Mouse (Mus musculus) thymus, adult 18-20 months (tissue): ENCODE data around the gene Crlf1.

Experiments
- DNase-seq, 2 experiments: peaks; one replicate each; pipeline ENCODE4 v3.0.0; 2022; ENCODE audit warnings: mixed read lengths in 2 of 2

Crlf1 gene

DNA sequence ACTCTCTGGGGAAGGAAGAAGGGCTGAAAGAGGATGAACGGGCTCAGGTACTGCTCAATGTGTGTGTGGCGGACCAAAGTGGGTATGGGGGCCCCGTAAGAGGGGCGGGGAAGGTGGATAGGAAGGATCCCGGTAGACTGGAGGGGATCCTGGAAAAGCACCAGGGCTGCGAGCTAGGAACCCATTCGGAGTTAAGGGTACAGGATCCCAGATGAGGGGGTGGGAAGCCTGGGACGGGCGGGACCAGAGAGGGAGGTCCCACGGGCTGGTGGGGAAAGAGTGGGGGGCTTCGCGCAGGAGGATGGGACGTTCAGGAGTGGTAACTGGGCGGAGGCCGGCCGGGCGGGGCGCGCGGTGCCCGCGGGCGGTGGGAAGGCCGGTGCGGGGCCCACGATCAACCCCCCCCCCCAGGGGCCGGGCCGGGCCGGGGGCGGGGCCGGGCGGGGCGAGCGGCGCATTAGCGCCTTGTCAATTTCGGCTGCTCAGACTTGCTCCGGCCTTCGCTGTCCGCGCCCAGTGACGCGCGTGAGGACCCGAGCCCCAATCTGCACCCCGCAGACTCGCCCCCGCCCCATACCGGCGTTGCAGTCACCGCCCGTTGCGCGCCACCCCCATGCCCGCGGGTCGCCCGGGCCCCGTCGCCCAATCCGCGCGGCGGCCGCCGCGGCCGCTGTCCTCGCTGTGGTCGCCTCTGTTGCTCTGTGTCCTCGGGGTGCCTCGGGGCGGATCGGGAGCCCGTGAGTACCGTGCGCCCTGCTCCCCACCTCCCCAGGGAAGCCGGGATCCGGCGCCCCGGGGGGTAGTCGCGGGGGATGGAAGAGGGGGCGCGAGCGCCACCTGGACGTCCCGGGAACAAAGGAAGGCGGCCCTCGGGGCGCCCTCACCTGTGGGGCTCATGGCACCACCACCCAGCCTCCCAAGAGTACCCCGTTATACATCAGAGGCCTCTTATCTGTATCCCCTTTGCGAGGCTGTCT, at the start of gene Crlf1:
Crlf1 (plus strand) TSS at position 495 of the 977 bp plus-strand sequence.
- no peak for DNase-seq

DNA sequence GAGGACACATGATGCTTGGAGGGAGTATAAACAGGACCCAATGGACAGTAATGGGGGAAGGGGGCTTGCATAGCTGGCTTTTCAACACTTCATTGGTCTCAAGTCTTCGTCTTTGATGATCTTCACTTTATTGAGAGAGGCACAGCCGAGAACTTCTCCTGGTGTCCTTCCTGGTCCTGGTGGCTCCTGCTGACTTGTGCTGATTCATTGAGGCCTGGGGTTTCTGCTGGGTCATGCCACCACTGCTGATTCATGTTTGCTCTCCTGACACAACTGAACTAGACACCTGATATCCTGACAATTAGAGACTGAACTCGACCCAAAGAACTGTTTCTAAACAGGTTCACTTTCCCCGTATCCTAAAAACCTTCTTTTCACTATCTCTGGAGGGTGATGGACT, 49.6 kb upstream of the Crlf1 start:
- DNase-seq, result no peak

- no peak for DNase-seq
Observed at GRCm38 (mm10) chr8:70445988-70446387, 47.0 kb upstream of the Crlf1 start.

- no peak for DNase-seq
Observed at GRCm38 (mm10) chr8:70447639-70448420, 45.1 kb upstream of the Crlf1 start.

DNA sequence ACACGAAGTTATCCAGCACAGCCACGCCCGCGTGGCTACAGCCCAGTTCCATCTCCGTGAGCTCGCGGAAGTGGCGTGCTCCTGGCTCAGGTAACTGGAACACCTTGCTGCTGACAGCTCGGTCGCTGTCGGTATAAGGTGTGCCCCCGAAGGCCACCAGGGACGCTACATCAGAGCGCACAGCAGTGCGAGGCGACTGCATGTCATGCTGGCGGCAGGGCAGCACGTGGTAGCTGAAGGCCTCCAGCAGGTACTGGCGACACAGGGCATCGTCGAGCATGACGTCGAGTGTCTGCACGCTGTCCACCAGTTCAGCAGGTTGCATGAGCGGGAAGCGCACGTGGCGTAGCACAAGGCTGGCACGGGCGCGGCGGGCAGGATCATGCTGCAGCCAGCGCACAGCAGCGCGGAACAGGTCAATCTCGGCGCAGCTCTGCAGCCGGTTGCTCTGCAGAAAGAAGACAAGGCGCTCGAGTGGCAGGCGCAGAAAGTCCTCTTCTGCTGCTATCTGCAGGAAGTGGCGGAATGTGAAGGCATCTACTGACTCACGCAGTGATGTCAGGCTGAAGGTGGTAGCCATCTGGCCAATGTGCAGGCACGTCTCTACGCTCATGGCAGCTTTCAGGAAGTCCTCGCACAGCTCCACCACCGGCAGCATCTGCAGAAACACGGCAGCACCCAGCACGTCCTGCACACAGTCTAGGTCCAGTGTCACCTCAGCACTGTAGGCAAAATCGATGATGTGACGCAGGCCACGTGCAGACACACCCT, 40.6 kb upstream of the Crlf1 start:
- no peak for DNase-seq

DNA sequence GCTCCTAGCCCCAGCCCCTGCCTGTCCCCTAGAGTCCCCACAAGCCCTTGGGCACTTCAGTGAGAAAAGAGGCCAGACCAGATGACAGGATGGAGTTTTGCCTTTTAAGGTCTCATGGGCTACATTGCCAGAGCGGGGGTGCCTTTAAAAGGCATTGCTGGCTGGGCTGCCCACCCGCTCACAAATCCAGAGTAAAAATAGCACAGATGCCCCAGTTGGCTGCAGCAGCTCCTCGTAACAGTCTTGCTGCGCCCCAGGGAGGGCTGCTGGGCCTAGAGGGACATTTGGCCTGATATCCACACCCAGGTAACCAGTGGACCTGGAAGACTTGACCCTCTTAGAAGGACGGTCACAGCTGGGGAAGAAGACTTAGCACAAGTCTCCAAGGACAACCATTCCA, 39.1 kb upstream of the Crlf1 start:
- DNase-seq, result no peak

DNA sequence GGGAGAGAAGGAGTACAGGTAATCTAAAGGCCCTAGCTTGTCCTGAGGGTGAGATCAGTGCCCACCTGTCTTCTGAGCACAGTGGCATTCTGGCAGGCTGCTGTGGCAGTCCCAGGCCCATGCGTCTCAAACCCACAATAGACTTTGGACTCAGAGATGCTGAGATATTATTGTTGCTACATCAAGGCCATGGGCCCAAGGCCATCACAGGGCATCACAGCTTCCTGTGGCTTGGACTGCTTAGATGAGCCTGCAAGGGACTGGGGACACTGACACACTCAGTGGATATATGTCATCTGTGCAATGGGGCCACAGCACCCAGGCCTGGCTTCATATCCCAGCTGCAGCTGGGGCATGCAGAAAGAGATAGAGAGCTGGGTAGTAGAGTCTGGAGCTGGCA, 36.0 kb upstream of the Crlf1 start:
- no peak for DNase-seq

GRCm38 (mm10) chr8:70457882-70458281, 35.1 kb upstream of the Crlf1 start:
- no peak for DNase-seq

DNA sequence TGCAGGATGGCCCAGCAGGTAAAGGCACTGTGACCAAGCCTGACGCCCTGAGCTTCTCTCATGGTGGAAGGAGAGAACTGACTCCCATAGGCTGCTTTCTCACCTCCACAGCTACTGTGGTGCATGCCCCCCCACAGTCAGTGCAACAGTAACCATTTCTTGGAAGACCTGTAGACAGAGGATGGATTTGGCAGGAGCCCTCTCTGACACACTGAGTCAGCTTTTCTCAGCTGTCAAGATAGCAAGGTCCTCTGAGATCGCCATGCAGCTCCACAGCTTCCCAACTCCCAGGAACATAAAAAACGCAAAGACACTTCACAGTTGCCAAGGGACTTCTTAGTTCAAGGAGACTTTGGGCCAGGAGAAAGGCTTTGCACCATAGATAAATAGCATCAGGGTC, 34.5 kb upstream of the Crlf1 start:
- DNase-seq, result no peak

GRCm38 (mm10) chr8:70459636-70460035, 33.3 kb upstream of the Crlf1 start:
- no peak for DNase-seq

GRCm38 (mm10) chr8:70460199-70460598, 32.8 kb upstream of the Crlf1 start:
- no peak for DNase-seq

DNA sequence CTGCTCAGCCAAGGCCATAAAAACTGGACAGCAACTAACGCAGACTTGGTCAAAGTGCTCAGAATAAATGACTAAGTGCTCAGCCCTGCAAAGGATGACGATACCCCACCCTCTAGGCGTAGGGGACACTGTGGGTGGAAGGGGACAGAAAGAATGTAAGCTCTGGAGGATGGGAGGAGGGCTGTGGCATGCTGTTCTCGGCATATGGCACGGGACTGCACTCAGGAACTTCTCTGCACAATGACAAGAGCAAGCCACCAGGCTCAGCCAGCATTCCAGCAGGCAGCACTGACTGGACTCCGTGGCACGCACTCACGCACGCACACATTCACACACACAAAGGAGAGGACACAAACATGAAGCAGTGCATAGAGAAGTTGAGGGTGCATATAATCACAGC, 32.4 kb upstream of the Crlf1 start:
- no peak for DNase-seq

GRCm38 (mm10) chr8:70461765-70462515, 31.0 kb upstream of the Crlf1 start:
- no peak for DNase-seq

GRCm38 (mm10) chr8:70462516-70462813, 30.5 kb upstream of the Crlf1 start:
- DNase-seq, result no peak

DNA sequence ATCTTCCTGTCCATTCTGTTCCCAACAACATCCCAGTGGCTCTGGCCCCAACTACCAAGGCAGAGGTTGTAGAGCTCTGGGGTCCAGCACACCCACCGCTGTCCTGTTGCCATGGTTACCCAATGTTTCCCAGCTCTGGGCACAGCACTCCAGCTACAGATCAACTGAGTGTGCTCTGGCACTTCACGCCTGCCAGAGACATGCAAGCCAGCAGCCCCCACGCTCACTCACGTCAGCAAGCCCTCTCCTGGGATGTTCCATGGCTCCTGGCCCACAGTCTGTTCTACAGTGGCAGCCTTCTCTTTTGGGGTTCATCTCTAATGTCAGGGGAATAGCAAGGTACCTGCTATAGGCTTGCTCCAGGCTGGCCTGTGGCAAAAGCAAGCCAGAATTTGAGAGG, 29.7 kb upstream of the Crlf1 start:
- DNase-seq, result no peak

GRCm38 (mm10) chr8:70464162-70464561, 28.8 kb upstream of the Crlf1 start:
- DNase-seq, result no peak

DNA sequence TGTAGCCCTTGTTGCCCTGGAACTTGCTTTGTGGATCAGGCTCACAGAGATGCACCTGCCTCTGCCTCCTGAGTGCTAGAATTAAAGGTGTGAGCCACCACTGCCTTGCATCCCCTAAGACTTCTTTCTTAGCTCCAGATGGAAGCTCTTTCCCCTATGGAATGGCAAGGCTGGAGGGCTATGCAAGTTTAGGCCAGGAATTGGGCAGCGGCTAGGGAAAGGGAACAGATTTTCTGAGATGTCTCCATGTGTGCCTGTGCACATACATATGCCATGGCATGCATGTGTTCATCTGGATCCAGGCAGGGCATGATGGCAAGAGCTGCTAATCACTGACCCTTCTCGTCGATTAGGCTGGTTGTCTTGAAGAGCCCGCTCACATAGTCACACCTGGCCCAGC, 27.3 kb upstream of the Crlf1 start:
- no peak for DNase-seq

DNA sequence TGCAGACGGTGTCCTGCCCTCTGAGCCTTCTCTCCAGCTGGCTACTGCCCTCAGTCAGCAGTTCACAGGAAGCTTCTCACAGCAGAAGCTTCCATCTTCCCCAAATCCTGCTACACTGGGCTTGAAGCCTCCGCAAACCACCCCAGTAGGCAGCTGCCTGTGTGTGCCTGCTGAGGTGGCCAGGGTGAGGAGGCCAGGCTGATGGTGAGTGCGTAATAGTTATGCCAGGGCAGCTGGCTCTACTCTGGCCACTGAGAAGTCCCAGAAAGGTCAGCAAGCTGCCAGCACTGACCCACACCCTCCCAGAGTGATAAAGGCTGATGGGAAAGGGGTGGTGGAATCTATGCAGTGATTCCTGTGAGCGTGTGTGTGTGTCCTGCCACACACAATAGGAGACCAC, 26.7 kb upstream of the Crlf1 start:
- DNase-seq, result no peak

DNA sequence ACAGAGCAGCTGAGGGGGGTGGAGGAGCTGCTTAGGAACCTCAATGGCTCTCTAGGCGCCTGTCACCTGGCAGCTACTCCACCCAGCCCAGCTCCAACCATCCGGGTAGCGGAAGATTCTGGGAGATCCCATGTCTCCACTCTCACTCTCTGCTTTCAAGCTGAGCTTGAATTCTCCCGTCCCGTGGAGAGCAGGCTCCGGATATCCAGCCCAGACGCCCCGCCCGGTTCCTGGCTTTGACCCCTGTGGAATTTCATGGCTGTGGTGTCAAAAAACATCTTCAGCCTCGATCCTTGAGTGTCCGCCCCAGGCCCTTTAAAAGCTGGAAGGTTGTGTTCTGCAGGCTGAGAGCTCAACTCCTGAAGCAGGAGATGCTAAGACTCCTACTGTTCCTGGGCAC, 26.2 kb upstream of the Crlf1 start:
- no peak for DNase-seq

GRCm38 (mm10) chr8:70467229-70467725, 25.7 kb upstream of the Crlf1 start:
- DNase-seq, result no peak

- DNase-seq, result no peak
Observed at GRCm38 (mm10) chr8:70467907-70468306, 25.1 kb upstream of the Crlf1 start.

GRCm38 (mm10) chr8:70468733-70469132, 24.2 kb upstream of the Crlf1 start:
- DNase-seq, result no peak
